Comparison of ENCODE assay signal across 8 mouse cellular contexts in genomic region chr19:4163543-4163887, GRCm38 (mm10). TPM values are rescaled to one million over a fixed set of nuclear protein-coding genes. Genes with fewer than 3 reads are reported as not detected.
DNase-seq lines count a peak whose midpoint lies in the region; ATAC-seq and TF ChIP-seq lines count a peak whose summit lies in the region.

No protein-coding gene starts in this region.

- no peak for ATAC-seq in neural tube, embryonic 11.5 days (ENCODE audit: insufficient read depth, low FRiP score, low TSS enrichment)
- ATAC-seq in liver, embryonic 11.5 days (replicated peaks; ENCODE audit: low FRiP score): peak; percentile 18; the same call in 1 of the 2 replicates
- no peak for ATAC-seq in stomach, embryonic 16.5 days (ENCODE audit: insufficient read depth, low FRiP score)
- ATAC-seq in megakaryocyte progenitor cell, adult 5-6 weeks (replicated peaks; ENCODE audit: poor library complexity): no peak; the same call in 1 of the 2 replicates

- 28% methylated on average over 4 of the region's 4 CpGs for WGBS in cerebellum, adult 2 months
- WGBS in neural tube, embryonic 11.5 days: 39% methylated on average over 4 of the region's 4 CpGs
- 38% methylated on average over 4 of the region's 4 CpGs for WGBS in liver, embryonic 11.5 days
- 28% methylated on average over 4 of the region's 4 CpGs for WGBS in stomach, embryonic 16.5 days

- TF ChIP-seq CTCF in cerebellum, adult 2 months (IDR thresholded peaks at IDR 0.05; ENCODE audit: borderline replicate concordance, insufficient read depth, low read depth, low read length): no peak

- H3K36me3 ChIP-seq in neural tube, embryonic 11.5 days (ENCODE audit: control insufficient read depth, insufficient read depth, low read length): 0 out of 2 replicates have a peak, but pooled peaks cover 5% of the 10 kb centered on the region
- H3K36me3 ChIP-seq in liver, embryonic 11.5 days (ENCODE audit: control insufficient read depth, insufficient read depth, low read length): peaks cover 13% of the 10 kb centered on the region
- H3K36me3 ChIP-seq in stomach, embryonic 16.5 days (ENCODE audit: control insufficient read depth, insufficient read depth, low read length): 0 out of 2 replicates have a peak, but pooled peaks cover 4% of the 10 kb centered on the region

- peak overlapping the region; percentile 59 for H3K27ac ChIP-seq in cerebellum, adult 2 months (ENCODE audit: insufficient read depth, low read length)
- peak overlapping the region; percentile 54; the same call in 1 of the 2 replicates for H3K27ac ChIP-seq in neural tube, embryonic 11.5 days (ENCODE audit: low read depth, low read length)
- H3K27ac ChIP-seq in liver, embryonic 11.5 days (ENCODE audit: low read depth, low read length): 0 out of 2 replicates have a peak overlapping the region, but pooled peaks have one; percentile 22
- H3K27ac ChIP-seq in stomach, embryonic 16.5 days (ENCODE audit: low read length): peak overlapping the region; percentile 78; the same call in 1 of the 2 replicates

- H3K4me1 ChIP-seq in cerebellum, adult 2 months (ENCODE audit: control insufficient read depth, insufficient read depth, low read length): 0 out of 2 replicates have a peak, but pooled peaks cover 3% of the 10 kb centered on the region
- peaks cover 7% of the 10 kb centered on the region for H3K4me1 ChIP-seq in neural tube, embryonic 11.5 days (ENCODE audit: control insufficient read depth, insufficient read depth, low read length)
- peaks cover 7% of the 10 kb centered on the region for H3K4me1 ChIP-seq in liver, embryonic 11.5 days (replicated peaks; ENCODE audit: control insufficient read depth, insufficient read depth, low read length)
- peaks cover 9% of the 10 kb centered on the region for H3K4me1 ChIP-seq in stomach, embryonic 16.5 days (ENCODE audit: control insufficient read depth, insufficient read depth, low read length)

- no peak for DNase-seq in cerebellum, adult 2 months
- DNase-seq in cerebellum, adult 11 months: no peak
- no peak for DNase-seq in neural tube, embryonic 11.5 days (ENCODE audit: low spot score)
- DNase-seq in neural tube, embryonic 10.5 days (ENCODE audit: extremely low spot score, low spot score): no peak
- no peak for DNase-seq in liver, embryonic 11.5 days (ENCODE audit: low spot score)
- DNase-seq in gastrocnemius, adult 8-10 months (ENCODE audit: low spot score in 2 of 2): no peak

- no peaks in the 10 kb centered on the region for H3K27me3 ChIP-seq in cerebellum, adult 2 months (ENCODE audit: control insufficient read depth, insufficient read depth, low read length)
- H3K27me3 ChIP-seq in neural tube, embryonic 11.5 days (ENCODE audit: control insufficient read depth, insufficient read depth, low read length): no peaks in the 10 kb centered on the region
- no peaks in the 10 kb centered on the region for H3K27me3 ChIP-seq in liver, embryonic 11.5 days (replicated peaks; ENCODE audit: control insufficient read depth, insufficient read depth, low read length)
- no peaks in the 10 kb centered on the region for H3K27me3 ChIP-seq in stomach, embryonic 16.5 days (ENCODE audit: control insufficient read depth, insufficient read depth, low read length)

- H3K9me3 ChIP-seq in neural tube, embryonic 11.5 days (ENCODE audit: control insufficient read depth, low read length): no peaks in the 10 kb centered on the region
- no peaks in the 10 kb centered on the region for H3K9me3 ChIP-seq in liver, embryonic 11.5 days (ENCODE audit: control insufficient read depth, low read length)
- no peaks in the 10 kb centered on the region for H3K9me3 ChIP-seq in stomach, embryonic 16.5 days (replicated peaks; ENCODE audit: control insufficient read depth, low read length)

- peak overlapping the region; percentile 71 for H3K9ac ChIP-seq in neural tube, embryonic 11.5 days (ENCODE audit: low read length)
- H3K9ac ChIP-seq in liver, embryonic 11.5 days (ENCODE audit: low read depth, low read length): peak overlapping the region; percentile 77
- peak overlapping the region; percentile 88 for H3K9ac ChIP-seq in stomach, embryonic 16.5 days (ENCODE audit: low read length)

- H3K4me2 ChIP-seq in neural tube, embryonic 11.5 days (ENCODE audit: low read depth): peak overlapping the region; percentile 79
- H3K4me2 ChIP-seq in liver, embryonic 11.5 days: peak overlapping the region; percentile 94
- H3K4me2 ChIP-seq in stomach, embryonic 16.5 days (ENCODE audit: low read depth, low read length): peak overlapping the region; percentile 65

- no peak for TF ChIP-seq POLR2A in cerebellum, adult 2 months (IDR thresholded peaks at IDR 0.05; ENCODE audit: borderline replicate concordance, insufficient read depth, low read length)

- peak overlapping the region; percentile 75 for H3K4me3 ChIP-seq in cerebellum, adult 2 months (replicated peaks; ENCODE audit: insufficient read depth, low read depth, low read length)
- peak overlapping the region; percentile 71 for H3K4me3 ChIP-seq in neural tube, embryonic 11.5 days (ENCODE audit: low read depth, low read length)
- H3K4me3 ChIP-seq in liver, embryonic 11.5 days (ENCODE audit: low read depth, low read length): peak overlapping the region; percentile 64
- peak overlapping the region; percentile 80 for H3K4me3 ChIP-seq in stomach, embryonic 16.5 days (replicated peaks; ENCODE audit: low read length)

RNA-seq across cellular contexts. Expression of gene Rps6kb2, which starts 0.4 kb away (rescaled TPM):
- 93.6 and 95.0 TPM in 2 replicates for polyA plus RNA-seq in cerebellum, adult 2 months (2012; rRNA removed)
- 52.6 and 52.7 TPM in 2 replicates for polyA plus RNA-seq in neural tube, embryonic 11.5 days (2014; fragmentation: Nextera tagmentation; extraction: Ambion mirVana)
- 41.0 and 53.5 TPM in 2 replicates for polyA plus RNA-seq in liver, embryonic 11.5 days (2014; fragmentation: Nextera tagmentation; extraction: Ambion mirVana)
- polyA plus RNA-seq in stomach, embryonic 16.5 days (2015; fragmentation: Nextera tagmentation; extraction: Ambion mirVana): 50.2 and 60.4 TPM in 2 replicates
- 10 to 100 TPM; 18.6 to 28.4 (median 25.7) TPM for total RNA-seq in gastrocnemius, adult 8-10 months (2022)
- total RNA-seq in megakaryocyte progenitor cell, adult 5-6 weeks (2015): 21.6 and 22.1 TPM in 2 replicates
- total RNA-seq in megakaryocyte progenitor cell, adult 5-6 weeks (2017): 23.1 and 30.2 TPM in 2 replicates

RNA-seq across cellular contexts. Expression of gene Ptprcap, which starts 10.1 kb away (rescaled TPM):
- 0.98 and 1.2 TPM in 2 replicates for polyA plus RNA-seq in cerebellum, adult 2 months (2012; rRNA removed)
- 0.92 and 1.8 TPM in 2 replicates for polyA plus RNA-seq in neural tube, embryonic 11.5 days (2014; fragmentation: Nextera tagmentation; extraction: Ambion mirVana)
- polyA plus RNA-seq in liver, embryonic 11.5 days (2014; fragmentation: Nextera tagmentation; extraction: Ambion mirVana): 38.7 and 41.1 TPM in 2 replicates
- polyA plus RNA-seq in stomach, embryonic 16.5 days (2015; fragmentation: Nextera tagmentation; extraction: Ambion mirVana): 5.8 and 6.2 TPM in 2 replicates
- under 1 TPM in 2 of 4 experiments, not detected in 2; 0.27 to 0.38 TPM for total RNA-seq in gastrocnemius, adult 8-10 months (2022)
- 96.4 and 114 TPM in 2 replicates for total RNA-seq in megakaryocyte progenitor cell, adult 5-6 weeks (2015)
- total RNA-seq in megakaryocyte progenitor cell, adult 5-6 weeks (2017): 79.5 and 83.5 TPM in 2 replicates

RNA-seq across cellular contexts. Expression of gene Carns1, which starts 11.8 kb away (rescaled TPM):
- polyA plus RNA-seq in cerebellum, adult 2 months (2012; rRNA removed): 25.8 and 31.2 TPM in 2 replicates
- 2.9 and 3.8 TPM in 2 replicates for polyA plus RNA-seq in neural tube, embryonic 11.5 days (2014; fragmentation: Nextera tagmentation; extraction: Ambion mirVana)
- 0.89 and 1.2 TPM in 2 replicates for polyA plus RNA-seq in liver, embryonic 11.5 days (2014; fragmentation: Nextera tagmentation; extraction: Ambion mirVana)
- 1.8 and 3.1 TPM in 2 replicates for polyA plus RNA-seq in stomach, embryonic 16.5 days (2015; fragmentation: Nextera tagmentation; extraction: Ambion mirVana)
- 10 to 100 TPM; 23.8 to 33.0 (median 24.9) TPM for total RNA-seq in gastrocnemius, adult 8-10 months (2022)
- total RNA-seq in megakaryocyte progenitor cell, adult 5-6 weeks (2015): 2.2 and 2.4 TPM in 2 replicates
- 1.0 and 2.1 TPM in 2 replicates for total RNA-seq in megakaryocyte progenitor cell, adult 5-6 weeks (2017)

RNA-seq across cellular contexts. Expression of gene Coro1b, which starts 15.1 kb away (rescaled TPM):
- polyA plus RNA-seq in cerebellum, adult 2 months (2012; rRNA removed): 240 and 294 TPM in 2 replicates
- polyA plus RNA-seq in neural tube, embryonic 11.5 days (2014; fragmentation: Nextera tagmentation; extraction: Ambion mirVana): 128 TPM in 2 replicates
- polyA plus RNA-seq in liver, embryonic 11.5 days (2014; fragmentation: Nextera tagmentation; extraction: Ambion mirVana): 126 and 132 TPM in 2 replicates
- 176 and 182 TPM in 2 replicates for polyA plus RNA-seq in stomach, embryonic 16.5 days (2015; fragmentation: Nextera tagmentation; extraction: Ambion mirVana)
- 10 to 100 TPM; 10.4 to 13.2 (median 11.6) TPM for total RNA-seq in gastrocnemius, adult 8-10 months (2022)
- 138 and 142 TPM in 2 replicates for total RNA-seq in megakaryocyte progenitor cell, adult 5-6 weeks (2015)
- total RNA-seq in megakaryocyte progenitor cell, adult 5-6 weeks (2017): 66.4 and 83.5 TPM in 2 replicates

RNA-seq across cellular contexts. Expression of gene Cabp4, which starts 19.7 kb away (rescaled TPM):
- 0.06 and 0.16 TPM in 2 replicates for polyA plus RNA-seq in cerebellum, adult 2 months (2012; rRNA removed)
- 0.11 TPM in 1 of 2 replicates, not detected in the other for polyA plus RNA-seq in neural tube, embryonic 11.5 days (2014; fragmentation: Nextera tagmentation; extraction: Ambion mirVana)
- 0.21 TPM in 1 of 2 replicates, not detected in the other for polyA plus RNA-seq in liver, embryonic 11.5 days (2014; fragmentation: Nextera tagmentation; extraction: Ambion mirVana)
- 0.12 TPM in 1 of 2 replicates, not detected in the other for polyA plus RNA-seq in stomach, embryonic 16.5 days (2015; fragmentation: Nextera tagmentation; extraction: Ambion mirVana)
- not detected for total RNA-seq in gastrocnemius, adult 8-10 months (2022)
- not detected in 2 replicates for total RNA-seq in megakaryocyte progenitor cell, adult 5-6 weeks (2015)
- total RNA-seq in megakaryocyte progenitor cell, adult 5-6 weeks (2017): not detected in 2 replicates

Comparison
In these comparisons a context has a peak if more than half of its experiments do, and no peak if none do; other contexts are left out.
1. H3K27ac ChIP-seq: peak in every context shown above with its lines; median percentile 78 in stomach, embryonic 16.5 days; 59 in cerebellum, adult 2 months; 54 in neural tube, embryonic 11.5 days; 22 in liver, embryonic 11.5 days.